In the genomic region with DNA sequence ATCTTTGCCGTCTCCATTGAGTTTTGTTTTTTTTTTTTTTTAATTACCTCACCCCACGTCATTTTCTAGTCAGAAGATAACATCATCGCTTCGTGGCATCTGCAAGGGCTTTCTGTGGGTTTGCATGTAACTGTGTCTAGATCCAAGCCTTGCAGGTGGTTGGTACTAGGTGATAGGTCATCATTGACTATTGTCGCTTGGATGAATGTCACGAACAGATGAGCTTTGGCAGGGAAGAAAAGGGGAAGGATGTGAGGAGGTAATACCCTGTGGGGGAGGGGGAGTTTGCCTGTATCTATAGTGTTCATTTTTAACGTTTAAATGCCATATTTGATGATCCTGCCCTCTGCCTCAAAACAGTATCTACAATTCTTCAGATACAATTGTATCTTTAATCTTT, we compare ENCODE assay signal across 30 mouse cellular contexts.
DNase-seq lines count a peak whose midpoint lies in the region; ATAC-seq and TF ChIP-seq lines count a peak whose summit lies in the region.
"Had no signal": no experiment of that assay in that cellular context is flagged by ENCODE, and none has a peak within 500 bp of the region (broad histone marks: within the 10 kb centered on the region; RNA-seq: fewer than 3 reads in every experiment).

No protein-coding gene starts in this region.

- peak; percentile 8 to 10 for DNase-seq in thymus, postnatal 10 days (ENCODE audit: low spot score in 2 of 2)
- no peak for DNase-seq in thymus, adult 2 months
- DNase-seq in splenic B cell, adult 2 months (ENCODE audit: low read depth, low spot score) = peak; percentile 49
- no peak for DNase-seq in layer of hippocampus, postnatal 14 days (ENCODE audit: low spot score in 2 of 2)
- DNase-seq in spleen, postnatal 10 days (ENCODE audit: low spot score in 2 of 2) = no peak
- no peak for DNase-seq in cerebellum, adult 8-10 months
- DNase-seq: adrenal gland, postnatal 14 days; cerebellum, adult 11 months; cerebellum, adult 9-11 months; heart, postnatal 14 days; kidney, adult 18-20 months; kidney, postnatal 25 days; left cerebral cortex, postnatal 4 days; lung, adult 2 months; lung, postnatal 10 days; retina, postnatal 1 day; right cerebral cortex, postnatal 25 days had no signal

- 9% methylated on average over 7 of the region's 7 CpGs for WGBS in thymus, adult 2 months

- TF ChIP-seq CTCF in thymus, adult 2 months (IDR thresholded peaks at IDR 0.05; ENCODE audit: borderline replicate concordance, control insufficient read depth, extremely low read depth, insufficient read depth, low read length, poor library complexity) = no peak

- no peaks in the 10 kb centered on the region for H3K36me3 ChIP-seq in thymus, adult 2 months (ENCODE audit: control insufficient read depth, insufficient read depth, low read length)
- no peaks in the 10 kb centered on the region for H3K36me3 ChIP-seq in splenic B cell, adult 2 months (ENCODE audit: control insufficient read depth, insufficient read depth, low read length, poor library complexity, severe bottlenecking)
- H3K36me3 ChIP-seq: G1E; kidney, embryonic 15.5 days; midbrain, embryonic 10.5 days; neural tube, embryonic 12.5 days had no signal

- TF ChIP-seq POLR2A in thymus, adult 2 months (IDR thresholded peaks at IDR 0.05; ENCODE audit: control insufficient read depth, extremely low read depth, insufficient read depth, low read length, poor library complexity) = no peak

- H3K27me3 ChIP-seq in thymus, adult 2 months (ENCODE audit: control insufficient read depth, insufficient read depth, low read length) = no peaks in the 10 kb centered on the region
- H3K27me3 ChIP-seq in splenic B cell, adult 2 months (ENCODE audit: control insufficient read depth, insufficient read depth, low read length, poor library complexity, severe bottlenecking) = no peaks in the 10 kb centered on the region
- H3K27me3 ChIP-seq: kidney, embryonic 15.5 days; neural tube, embryonic 12.5 days; Patski had no signal

- no peak overlapping the region for H3K27ac ChIP-seq in thymus, adult 2 months (ENCODE audit: control insufficient read depth, insufficient read depth, low read length)
- H3K27ac ChIP-seq: kidney, embryonic 15.5 days; liver, embryonic 14.5 days; macrophage; midbrain, embryonic 10.5 days; neural tube, embryonic 12.5 days; stomach, postnatal 0 days had no signal

- peak; percentile 65 for ATAC-seq in granulocyte monocyte progenitor cell, adult 5-6 weeks (replicated peaks; ENCODE audit: poor library complexity, severe bottlenecking)
- ATAC-seq: forebrain, embryonic 16.5 days; hindbrain, embryonic 16.5 days; Patski had no signal

- no peak overlapping the region for H3K4me3 ChIP-seq in thymus, adult 2 months (ENCODE audit: control insufficient read depth, insufficient read depth, low read length)
- H3K4me3 ChIP-seq: erythroblast, embryonic 14.5 days; kidney, embryonic 15.5 days; midbrain, embryonic 10.5 days; myocyte; neural tube, embryonic 12.5 days had no signal

- H3K4me1 ChIP-seq in thymus, adult 2 months (replicated peaks; ENCODE audit: control insufficient read depth, insufficient read depth, low read length) = no peaks in the 10 kb centered on the region
- H3K4me1 ChIP-seq: neural tube, embryonic 12.5 days had no signal

Comparison
In these comparisons a context has a peak if more than half of its experiments do, and no peak if none do; other contexts are left out.
1. DNase-seq: peak in thymus, postnatal 10 days (2 of 2) and splenic B cell, adult 2 months (single experiment); none in thymus, adult 2 months (single experiment), layer of hippocampus, postnatal 14 days (0 of 2), spleen, postnatal 10 days (0 of 2) and cerebellum, adult 8-10 months (single experiment).